Mouse (Mus musculus): ENCODE measurements around the gene Pak1ip1.
"Not testable (repeated sequence)": the region's sequence is repeated elsewhere in the genome, so short reads cannot be mapped to it uniquely, and the experiment has no call there.

Gene Pak1ip1

GRCm38 (mm10) chr13:41000926-41001639, at the start of gene Pak1ip1:
TSS of gene Pak1ip1 (plus strand) at chr13:41001023.
- DNase-seq, result peak; percentile 93 to 95

DNA sequence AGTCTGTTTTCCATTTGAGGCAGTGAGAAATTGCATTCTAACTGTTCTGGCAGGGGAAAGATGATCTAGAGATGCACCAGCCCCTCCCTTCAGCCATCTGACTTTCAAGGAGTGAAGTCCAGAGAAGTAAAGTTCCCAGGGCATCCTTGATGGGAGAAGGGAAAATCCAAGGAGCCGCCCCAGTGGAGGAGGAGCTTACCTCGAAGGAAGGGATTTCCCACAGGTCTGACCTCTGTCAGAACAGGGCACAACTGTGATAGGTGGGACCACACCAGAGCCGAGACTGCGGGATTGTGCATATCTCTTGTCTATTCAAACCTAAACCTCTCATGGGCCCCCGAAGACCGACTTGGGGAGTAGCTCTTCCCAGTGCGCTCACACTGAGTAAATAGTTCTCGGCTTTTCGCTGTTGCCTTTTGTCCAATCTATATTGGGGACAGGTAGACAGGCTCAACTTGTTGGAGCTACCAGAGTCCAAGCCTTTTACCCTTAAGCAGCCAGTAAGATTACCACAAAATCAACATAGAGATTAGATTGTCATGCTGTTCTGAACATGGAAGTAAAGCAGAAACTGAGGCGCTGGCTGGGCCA, 49.3 kb upstream of the Pak1ip1 start:
- DNase-seq, result no peak

DNA sequence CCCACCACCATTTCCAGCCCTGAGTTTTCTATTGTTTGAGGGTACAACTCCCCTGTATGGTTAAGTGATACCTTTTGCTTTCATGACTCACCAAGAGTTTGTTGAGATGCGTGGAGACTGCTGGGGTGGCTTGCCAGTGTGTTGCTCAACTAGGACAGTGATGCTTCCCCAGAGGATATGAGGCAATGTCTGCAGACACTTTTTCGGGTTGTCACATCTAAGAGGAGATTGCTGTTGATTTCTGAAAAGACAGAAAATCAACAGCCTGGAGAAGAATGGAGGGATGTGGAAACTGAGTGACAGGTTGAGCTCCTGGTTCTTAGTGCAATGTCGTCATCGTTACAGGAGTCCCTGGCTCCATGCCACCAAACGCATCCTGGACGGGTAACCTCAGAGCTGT, 47.6 kb upstream of the Pak1ip1 start:
- no peak for DNase-seq

GRCm38 (mm10) chr13:40955773-40956172, 45.0 kb upstream of the Pak1ip1 start:
- no peak for DNase-seq

DNA sequence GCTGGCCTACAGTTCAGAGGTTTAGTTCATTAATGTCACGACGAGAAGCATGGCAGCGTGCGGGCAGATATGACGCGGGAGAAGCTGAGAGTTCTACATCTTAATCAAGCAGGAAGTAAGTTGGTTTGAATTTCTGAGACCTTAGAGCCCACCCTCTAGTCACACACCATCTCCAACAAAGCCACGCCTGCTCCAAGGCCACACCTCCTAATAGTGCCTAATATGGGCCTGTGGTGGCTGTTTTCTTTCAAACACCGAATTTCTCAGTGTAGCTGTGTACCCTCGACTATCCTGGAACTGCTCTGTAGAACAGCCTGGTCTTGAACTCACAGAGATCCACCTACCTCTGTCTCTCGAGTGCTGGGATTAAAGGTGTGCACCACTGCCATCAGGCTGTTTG, 33.2 kb upstream of the Pak1ip1 start:
- no peak for DNase-seq

DNA sequence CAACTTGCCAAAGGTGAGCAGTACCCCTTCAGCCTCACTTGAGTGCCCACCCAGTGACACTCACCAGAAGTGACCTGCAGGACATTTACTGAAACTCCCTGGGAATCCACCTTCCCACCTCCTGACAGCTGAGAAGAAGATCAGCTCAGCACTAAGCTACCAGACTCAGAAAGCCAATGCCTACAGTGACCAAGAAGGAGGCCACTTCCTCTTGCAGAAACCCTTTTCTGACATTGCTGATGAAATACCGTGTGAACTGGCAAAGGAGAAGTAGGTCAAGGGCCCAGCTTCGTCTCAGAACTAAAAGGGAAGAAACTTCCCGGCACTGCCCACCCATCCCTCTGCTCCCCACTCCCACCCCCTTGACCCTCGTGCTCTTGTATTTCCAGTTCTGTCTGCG, 32.3 kb upstream of the Pak1ip1 start:
- DNase-seq, result no peak

GRCm38 (mm10) chr13:40969761-40970390, 30.9 kb upstream of the Pak1ip1 start:
- no peak for DNase-seq

DNA sequence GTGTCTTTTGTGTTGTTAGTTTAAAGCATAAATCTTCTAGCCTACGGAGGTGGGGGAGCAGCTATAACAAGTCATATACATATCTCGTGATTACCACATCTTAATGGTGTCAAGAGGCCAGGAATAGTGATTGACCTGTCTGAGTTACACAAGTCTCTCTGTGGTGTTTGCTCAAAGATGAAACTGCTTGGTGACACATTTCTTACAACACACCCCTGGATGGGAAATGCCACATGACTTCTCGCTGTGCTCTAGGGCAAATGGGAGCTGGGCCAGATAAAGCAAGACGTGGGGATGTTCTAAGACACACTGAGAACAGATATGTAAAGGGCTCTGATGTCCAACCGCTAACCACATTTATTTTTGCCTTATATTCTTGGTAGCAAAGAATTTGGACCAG, 29.6 kb upstream of the Pak1ip1 start:
- DNase-seq, result no peak

- no peak for DNase-seq
Observed at GRCm38 (mm10) chr13:40971831-40972230, 29.0 kb upstream of the Pak1ip1 start.

DNA sequence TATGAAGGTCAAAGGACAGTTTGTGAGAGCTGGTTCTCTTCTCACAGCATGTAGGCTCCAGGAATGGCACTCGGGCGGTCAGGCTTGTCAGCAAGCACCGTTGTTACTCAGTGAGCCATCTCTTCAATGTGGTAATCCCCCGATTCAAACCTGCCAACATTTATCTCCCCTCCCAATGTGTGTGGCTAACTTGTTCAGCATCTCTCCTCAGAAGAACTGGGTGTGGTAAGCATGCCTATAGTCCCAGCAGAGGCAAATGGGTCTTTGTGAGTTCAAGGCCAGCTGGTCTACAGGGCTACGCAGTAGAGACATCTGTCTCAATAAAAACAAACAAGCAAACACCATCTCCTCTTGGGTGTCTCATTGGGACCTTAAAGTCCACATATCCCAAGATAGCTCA, 27.8 kb upstream of the Pak1ip1 start:
- no peak for DNase-seq

DNA sequence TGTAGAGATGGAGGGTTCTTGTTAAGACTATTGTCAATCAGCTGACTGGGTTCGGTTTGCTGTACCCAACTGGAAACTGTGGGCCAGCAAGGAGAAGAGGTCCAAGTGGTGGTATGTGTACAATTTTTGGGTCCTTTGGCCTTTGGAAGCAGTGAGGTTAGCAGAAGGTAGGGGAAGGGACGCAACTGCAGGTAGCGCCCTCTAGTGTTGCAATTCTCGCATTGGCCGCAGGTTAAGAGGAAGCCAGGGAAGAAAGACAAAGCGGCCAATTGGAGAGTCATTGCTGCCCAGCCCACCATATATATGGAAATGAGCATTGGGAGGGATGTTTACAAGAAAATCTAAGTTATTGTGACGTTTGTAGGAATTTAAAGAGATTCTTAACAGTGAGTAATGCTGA, 23.2 kb upstream of the Pak1ip1 start:
- DNase-seq, result peak; percentile 69 to 77

- no peak for DNase-seq
Observed at GRCm38 (mm10) chr13:40978652-40979051, 22.2 kb upstream of the Pak1ip1 start.

DNA sequence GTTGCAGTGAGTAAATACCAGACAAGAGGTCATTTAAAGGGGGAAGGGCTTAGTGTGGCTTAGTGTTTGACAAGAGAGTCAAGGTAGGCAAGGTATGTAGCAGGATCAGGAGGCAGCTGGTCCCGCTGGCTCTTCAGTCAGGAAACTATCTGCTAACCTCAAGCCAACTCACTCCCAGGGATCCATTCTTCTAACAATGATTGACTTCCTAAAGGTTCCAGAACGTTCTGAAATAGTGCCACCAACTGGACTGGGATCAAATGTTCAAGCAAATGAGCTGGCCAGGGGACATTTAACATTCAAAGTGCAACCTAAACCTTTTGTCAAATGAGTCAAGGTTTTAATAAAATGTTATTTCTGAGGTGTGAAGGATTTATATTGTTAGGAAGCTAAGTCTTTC, 21.5 kb upstream of the Pak1ip1 start:
- peak in 1 of 2 experiments; percentile 26 for DNase-seq

GRCm38 (mm10) chr13:40982759-40983158, 18.1 kb upstream of the Pak1ip1 start:
- DNase-seq, result no peak

DNA sequence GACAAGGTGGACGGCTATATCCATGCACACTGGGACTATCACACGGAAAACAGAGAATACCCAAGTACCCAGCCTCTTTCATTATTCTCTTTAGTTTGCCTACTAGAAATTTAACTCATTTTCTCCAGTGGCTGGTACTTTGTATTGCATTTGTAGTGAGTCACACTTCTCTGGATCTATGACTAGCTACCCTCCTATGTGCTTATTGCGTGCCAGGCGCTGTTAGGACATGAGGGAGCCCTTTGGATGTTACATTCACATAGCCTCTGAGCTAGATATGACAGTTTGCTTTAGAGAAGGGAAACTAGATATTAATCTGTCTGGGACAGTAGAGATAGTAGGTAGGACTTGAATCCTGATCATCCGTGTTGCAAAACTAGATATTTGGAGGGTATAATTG, 14.7 kb upstream of the Pak1ip1 start:
- no peak for DNase-seq

DNA sequence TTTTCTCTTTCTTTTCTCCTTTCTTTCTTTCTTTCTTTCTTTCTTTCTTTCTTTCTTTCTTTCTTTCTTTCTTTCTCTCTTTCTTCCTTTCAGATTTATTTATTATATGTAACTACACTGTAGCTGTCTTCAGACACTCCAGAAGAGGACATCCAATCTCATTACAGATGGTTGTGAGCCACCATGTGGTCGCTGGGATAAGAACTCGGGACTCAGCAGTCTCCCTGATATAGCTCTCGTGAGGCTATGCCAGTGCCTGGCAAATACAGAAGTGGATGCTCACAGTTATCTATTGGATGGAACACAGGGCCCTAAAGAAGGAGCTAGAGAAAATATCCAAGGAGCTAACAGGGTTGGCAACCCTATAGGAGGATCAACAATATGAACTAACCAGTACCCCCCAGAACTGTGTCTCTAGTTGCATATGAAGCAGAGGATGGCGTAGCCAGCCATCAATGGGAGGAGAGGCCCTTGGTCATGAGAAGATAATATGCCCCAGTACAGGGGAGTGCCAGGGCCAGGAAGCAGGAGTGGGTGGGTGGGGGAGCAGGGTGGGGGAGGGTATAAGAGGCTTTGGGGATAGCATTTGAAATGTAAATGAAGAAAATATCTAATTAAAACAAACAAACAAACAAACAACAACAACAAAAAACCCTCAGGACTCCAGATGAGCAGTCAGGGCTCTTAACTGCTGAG, 13.1 kb upstream of the Pak1ip1 start:
- DNase-seq, result not testable (repeated sequence)

- no peak for DNase-seq
Observed at GRCm38 (mm10) chr13:40988418-40988817, 12.4 kb upstream of the Pak1ip1 start.

DNA sequence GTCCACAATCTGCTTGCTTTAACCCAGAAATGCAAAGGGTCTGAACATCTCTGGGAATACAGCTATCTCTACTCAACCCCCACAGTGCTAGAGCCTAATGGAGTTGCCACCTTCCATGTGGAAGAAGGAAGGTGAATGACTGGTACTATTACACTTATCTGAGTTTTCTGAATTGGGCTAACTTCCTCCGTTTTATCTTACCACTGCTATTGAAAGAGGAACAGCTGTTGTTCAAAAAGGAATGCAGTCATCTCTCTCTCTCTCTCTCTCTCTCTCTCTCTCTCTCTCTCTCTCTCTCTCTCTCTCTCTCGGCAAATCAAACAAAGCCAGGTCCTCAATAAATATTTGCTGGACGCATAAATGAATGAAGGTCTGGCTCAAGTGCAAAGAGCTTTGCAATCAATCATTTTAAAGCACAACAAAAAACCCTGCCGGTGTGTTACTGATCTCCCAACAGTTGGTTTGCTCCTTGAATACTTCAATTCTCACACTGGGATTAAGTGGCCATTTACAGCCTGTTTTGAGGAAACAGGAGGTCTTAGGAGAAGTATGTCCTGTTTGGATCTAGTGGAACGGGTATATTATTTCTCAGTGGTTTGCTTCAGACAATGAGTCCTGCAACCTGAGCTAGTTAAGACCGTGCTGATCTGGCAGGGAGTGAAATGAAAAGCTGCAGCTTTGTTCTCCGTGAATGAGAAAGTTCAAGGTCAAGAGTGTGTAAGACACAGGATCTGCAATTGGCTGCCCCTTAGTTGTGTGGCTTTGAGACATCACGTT, 6.1 kb upstream of the Pak1ip1 start:
- DNase-seq, result no peak

GRCm38 (mm10) chr13:40998537-40998936, 2.3 kb upstream of the Pak1ip1 start:
- not testable (repeated sequence) for DNase-seq

DNA sequence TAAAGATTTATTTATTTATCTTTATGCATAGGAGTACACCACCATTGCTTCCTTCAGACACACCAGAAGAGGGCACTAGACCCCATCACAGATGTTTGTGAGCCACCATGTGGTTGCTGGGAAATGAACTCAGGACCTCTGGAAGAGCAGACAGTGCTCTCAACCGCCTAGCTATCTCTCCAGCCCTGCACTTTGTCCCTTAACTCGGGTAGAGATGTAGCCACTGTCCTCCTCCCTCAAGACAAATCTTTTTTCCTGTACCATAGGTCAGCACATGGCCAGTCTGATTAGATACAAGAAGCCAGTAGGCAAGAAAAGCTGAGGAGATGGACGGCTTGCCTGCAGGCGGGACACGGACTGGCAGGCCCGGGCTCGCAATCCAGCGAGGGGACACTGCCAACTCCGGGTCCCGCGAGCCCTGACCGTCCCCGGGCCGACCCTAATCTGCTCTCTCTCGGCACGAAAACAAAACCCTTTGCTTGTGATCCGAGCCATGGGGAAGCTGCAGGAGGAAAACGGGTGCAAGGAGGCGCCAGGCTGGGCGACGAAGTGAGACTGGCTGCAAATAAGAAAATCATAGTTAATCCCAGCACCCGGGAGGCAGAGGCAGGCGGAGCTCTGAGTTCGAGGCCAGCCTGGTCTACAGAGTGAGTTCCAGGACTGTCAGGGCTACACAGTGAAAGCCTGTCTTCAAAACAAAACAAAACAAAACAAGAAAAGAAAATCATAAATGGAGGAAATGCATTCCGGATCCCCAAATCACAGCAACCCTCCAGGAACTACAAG, 490 bp upstream of the Pak1ip1 start:
- peak; percentile 62 to 76 for DNase-seq

DNA sequence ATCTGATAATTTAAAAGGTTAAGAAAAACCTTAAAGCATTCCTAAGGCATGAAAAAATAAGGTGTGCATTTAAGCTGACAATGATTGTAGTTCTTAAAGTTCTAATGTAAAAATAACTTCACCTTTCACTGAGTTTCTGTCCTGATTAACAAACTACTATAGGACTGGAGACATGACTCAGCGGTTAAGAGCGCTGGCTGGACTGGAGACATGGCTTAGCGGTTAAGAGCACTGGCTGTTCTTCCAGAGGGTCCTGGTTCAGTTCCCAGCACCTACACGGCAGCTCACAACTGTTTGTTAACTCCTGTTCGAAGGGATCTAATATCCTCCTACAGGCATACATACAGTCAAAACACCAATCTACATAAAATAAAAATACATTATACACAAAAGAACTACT, 1.2 kb downstream of the Pak1ip1 start:
- no peak for DNase-seq

- DNase-seq, result no peak
Observed at GRCm38 (mm10) chr13:41006244-41006643, 5.4 kb downstream of the Pak1ip1 start.

Measured in kidney, postnatal 4 days (tissue).